Mouse (Mus musculus) erythroblast, embryonic 14.5 days (primary cell): ENCODE results near the gene Col10a1.

Experiments used
- GATA1 ChIP-seq: IDR thresholded peaks from 2 replicates; pipeline ENCODE4 v1.6.1; 2012; ENCODE audit warnings: low read length, inconsistent platforms, mixed read lengths
- TAL1 ChIP-seq: IDR thresholded peaks from 3 replicates; pipeline ENCODE4 v1.6.1; 2012; ENCODE audit warnings: low read length, inconsistent platforms, mixed read lengths

DNA sequence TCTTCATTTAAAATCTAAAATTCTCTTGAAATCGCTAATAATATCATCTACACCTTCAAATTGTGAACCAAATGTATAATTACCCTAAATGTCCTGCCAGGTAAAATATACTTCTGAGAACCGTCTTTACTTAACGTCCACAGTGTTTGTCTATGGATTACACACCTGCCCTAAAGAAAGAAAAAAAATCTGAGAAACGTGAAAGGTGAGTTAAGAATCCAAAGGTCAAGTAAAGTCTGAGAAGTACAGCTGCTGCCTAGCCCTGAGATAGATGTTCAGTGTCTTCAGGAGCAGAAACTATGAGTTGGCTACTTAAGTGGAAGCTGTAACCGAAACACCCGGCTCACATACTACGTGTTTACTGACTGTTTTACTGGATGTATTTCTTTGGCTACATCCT lies 16.4 kb upstream of the Col10a1 start:
- TF ChIP-seq TAL1 (no peak), GATA1 (no peak)
